Mouse (Mus musculus): ENCODE results near the gene Gng3. TPM values are rescaled to one million over a fixed set of nuclear protein-coding genes. Genes with fewer than 3 reads are reported as not detected.

The Gng3 gene
- total RNA-seq, 2 experiments from 2014 or later, result not detected

GRCm38 (mm10) chr19:8803879-8804660 is 34.9 kb downstream of the Gng3 start:
- no peak for DNase-seq

GRCm38 (mm10) chr19:8803204-8803780 is 35.7 kb downstream of the Gng3 start:
- DNase-seq, result no peak

GRCm38 (mm10) chr19:8802130-8802821 is 36.7 kb downstream of the Gng3 start, which contains the start of gene Zbtb3:
Zbtb3 (plus strand) TSS chr19:8802555.
- peak; percentile 94 to 99 for DNase-seq

- no peak for DNase-seq
These were observed 40.1 kb downstream of the Gng3 start for GRCm38 (mm10) chr19:8798947-8799315.

GRCm38 (mm10) chr19:8798264-8798946 is 40.6 kb downstream of the Gng3 start, which contains the start of gene Polr2g:
Polr2g (minus strand) TSS chr19:8798577.
- peak; percentile 91 to 95 for DNase-seq

GRCm38 (mm10) chr19:8790171-8790570 is 48.8 kb downstream of the Gng3 start:
- DNase-seq, result no peak

- DNase-seq, result no peak
These were observed 49.8 kb downstream of the Gng3 start for GRCm38 (mm10) chr19:8789171-8789570.

GRCm38 (mm10) chr19:8788521-8788920 is 50.5 kb downstream of the Gng3 start:
- DNase-seq, result no peak

Small RNA genes lying within 50 kb of the gene (microRNA-seq; reads per million reads assigned to microRNA genes)
- gene Mir5136, result 0 reads per million in 2 experiments

Other genes starting within 250 kb of the Gng3 start
- not detected for gene Slc22a8, start 247.9 kb downstream of the Gng3 start, total RNA-seq (2021)
- gene Slc22a6, start 221.2 kb downstream of the Gng3 start, total RNA-seq (2021), result not detected
- under 1 TPM in 1 of 2 experiments, not detected in 1; 0.10 TPM for gene Chrm1, start 175.4 kb downstream of the Gng3 start, total RNA-seq (2021)
- 10 to 100 TPM; 42.4 to 48.1 TPM for gene Slc3a2, start 115.8 kb downstream of the Gng3 start, total RNA-seq (2021)
- gene Wdr74, start 103.4 kb downstream of the Gng3 start, total RNA-seq (2021), result 10 to 100 TPM; 18.8 to 22.3 TPM
- gene 1700092M07Rik, start 98.5 kb downstream of the Gng3 start, total RNA-seq (2021), result under 1 TPM in 1 of 2 experiments, not detected in 1; 0.72 TPM
- gene Stx5a, start 97.8 kb downstream of the Gng3 start, total RNA-seq (2021), result 10 to 100 TPM; 21.3 to 27.1 TPM
- gene Nxf1, start 82.1 kb downstream of the Gng3 start, total RNA-seq (2021), result 10 to 100 TPM; 31.6 to 35.6 TPM
- gene Tmem223, start 68.2 kb downstream of the Gng3 start, total RNA-seq (2021), result 100 to 1,000 TPM; 133 to 134 TPM
- gene Tmem179b, start 64.7 kb downstream of the Gng3 start, total RNA-seq (2021), result 10 to 100 TPM; 12.0 to 12.6 TPM
- gene Taf6l, start 52.8 kb downstream of the Gng3 start, total RNA-seq (2021), result 1 to 10 TPM; 7.2 to 8.6 TPM
- gene Polr2g, start 40.6 kb downstream of the Gng3 start, total RNA-seq (2021), result 10 to 100 TPM; 58.3 to 60.9 TPM
- 1 to 10 TPM in 1 of 2 experiments, under 1 TPM in 1; 0.79 to 1.6 TPM for gene Zbtb3, start 36.6 kb downstream of the Gng3 start, total RNA-seq (2021)
- gene Ttc9c, start 19.9 kb downstream of the Gng3 start, total RNA-seq (2021), result 10 to 100 TPM; 13.6 to 18.3 TPM
- 10 to 100 TPM; 47.2 to 47.4 TPM for gene Hnrnpul2, start 19.2 kb downstream of the Gng3 start, total RNA-seq (2021)
- gene AC129217.1, start 9.4 kb downstream of the Gng3 start, total RNA-seq (2021), result not detected
- gene Bscl2, start 1.7 kb downstream of the Gng3 start, total RNA-seq (2021), result 10 to 100 TPM; 24.7 to 32.2 TPM
- 1 to 10 TPM; 2.3 to 3.6 TPM for gene Lrrn4cl, start 11.6 kb upstream of the Gng3 start, total RNA-seq (2021)
- gene Ubxn1, start 32.3 kb upstream of the Gng3 start, total RNA-seq (2021), result 100 to 1,000 TPM; 125 to 132 TPM
- gene Uqcc3, start 41.7 kb upstream of the Gng3 start, total RNA-seq (2021), result 10 to 100 TPM; 55.9 to 62.8 TPM
- gene Lbhd1, start 44.5 kb upstream of the Gng3 start, total RNA-seq (2021), result 1 to 10 TPM; 1.6 to 3.8 TPM
- gene Gm49403, start 44.7 kb upstream of the Gng3 start, total RNA-seq (2021), result not detected
- 10 to 100 TPM; 19.1 to 20.1 TPM for gene 1810009A15Rik, start 49.7 kb upstream of the Gng3 start, total RNA-seq (2021)
- gene Gm49416, start 49.7 kb upstream of the Gng3 start, total RNA-seq (2021), result 1 to 10 TPM in 1 of 2 experiments, not detected in 1; 3.4 TPM
- 10 to 100 TPM; 11.2 to 11.5 TPM for gene Ints5, start 53.8 kb upstream of the Gng3 start, total RNA-seq (2021)
- 10 to 100 TPM; 45.0 to 52.1 TPM for gene Ganab, start 58.9 kb upstream of the Gng3 start, total RNA-seq (2021)
- gene B3gat3, start 81.2 kb upstream of the Gng3 start, total RNA-seq (2021), result 10 to 100 TPM; 38.0 to 38.7 TPM
- gene Rom1, start 90.2 kb upstream of the Gng3 start, total RNA-seq (2021), result 10 to 100 TPM; 25.7 to 34.7 TPM
- gene Eml3, start 90.4 kb upstream of the Gng3 start, total RNA-seq (2021), result 1 to 10 TPM; 5.7 to 7.6 TPM
- gene Mta2, start 102.7 kb upstream of the Gng3 start, total RNA-seq (2021), result 10 to 100 TPM; 28.8 to 30.1 TPM
- gene Tut1, start 114.7 kb upstream of the Gng3 start, total RNA-seq (2021), result 1 to 10 TPM; 8.2 to 9.5 TPM
- gene Eef1g, start 127.8 kb upstream of the Gng3 start, total RNA-seq (2021), result 100 to 1,000 TPM; 239 to 257 TPM
- 100 to 1,000 TPM; 341 to 356 TPM for gene Ahnak, start 150.1 kb upstream of the Gng3 start, total RNA-seq (2021)
- gene Scgb1a1, start 248.8 kb upstream of the Gng3 start, total RNA-seq (2021), result 10 to 100 TPM in 1 of 2 experiments, not detected in 1; 80.4 TPM

All from heart, adult 18-20 months (tissue).